Mouse (Mus musculus): ENCODE data around the gene 1500009C09Rik. TPM values are rescaled to one million over a fixed set of nuclear protein-coding genes. Genes with fewer than 3 reads are reported as not detected.

1500009C09Rik gene
- polyA plus RNA-seq, 1 experiment: 0.19 TPM

DNA sequence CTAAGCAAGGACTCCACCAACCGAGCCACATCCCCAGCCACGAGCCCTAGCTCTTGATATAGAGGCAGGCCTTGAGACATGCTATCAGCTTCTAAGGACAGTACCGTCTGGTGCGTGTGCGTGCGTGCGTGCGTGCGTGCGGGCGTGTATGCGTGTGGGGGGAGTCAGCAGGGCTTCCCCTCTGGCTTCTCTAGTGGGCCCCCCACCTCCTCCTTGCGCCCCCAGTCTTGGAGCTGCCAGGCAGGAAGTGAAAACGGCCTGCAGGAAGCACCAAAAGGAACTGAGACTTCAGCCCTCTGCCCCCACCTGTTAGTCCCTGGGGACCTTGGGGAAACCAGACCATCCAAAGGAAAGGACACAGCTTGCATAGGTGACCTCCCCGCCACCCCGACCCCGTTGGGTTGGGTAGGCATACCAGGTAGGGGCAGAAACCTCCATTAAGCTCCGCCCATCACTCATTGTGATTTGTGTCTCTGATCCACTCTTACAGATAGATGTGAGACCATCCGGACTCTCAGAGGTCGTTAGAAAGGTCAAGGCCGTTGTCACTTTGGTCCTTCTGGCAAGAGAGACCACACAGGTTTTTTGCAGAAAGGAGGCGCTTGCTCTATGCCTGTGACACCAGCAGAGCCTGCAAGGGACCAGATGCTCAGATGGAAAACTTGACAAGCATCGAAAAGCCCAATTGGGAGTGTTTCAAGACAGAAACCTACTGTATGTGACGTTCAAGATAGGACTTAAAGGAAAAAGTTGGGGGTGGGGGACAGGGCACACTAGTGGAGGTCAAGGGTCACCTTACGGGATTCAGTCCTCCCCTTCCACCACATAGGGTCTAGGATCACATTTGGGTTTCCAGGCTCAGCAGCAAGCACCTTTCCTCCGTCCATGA lies 33.2 kb upstream of the 1500009C09Rik start:
- 65% methylated on average over 26 of the region's 26 CpGs for WGBS
- Histone ChIP-seq H3K36me3 (ENCODE audit: control insufficient read depth, insufficient read depth, low read length) (no peaks in the 10 kb centered on the region), H3K27ac (ENCODE audit: insufficient read depth, low read depth, low read length) (peak overlapping the region; percentile 32), H3K27me3 (ENCODE audit: control insufficient read depth, insufficient read depth, low read length) (peaks cover 18% of the 10 kb centered on the region), H3K4me1 (ENCODE audit: control insufficient read depth, insufficient read depth, insufficient read length, low read length) (peaks cover 7% of the 10 kb centered on the region), H3K4me3 (ENCODE audit: low read depth, low read length) (no peak overlapping the region)
- TF ChIP-seq POLR2A (IDR thresholded peaks at IDR 0.05; ENCODE audit: low read depth, low read length): no peak

GRCm38 (mm10) chr15:82220003-82220675 lies 32.1 kb upstream of the 1500009C09Rik start:
- Histone ChIP-seq H3K4me3 (ENCODE audit: low read depth, low read length) (no peak overlapping the region), H3K4me1 (ENCODE audit: control insufficient read depth, insufficient read depth, insufficient read length, low read length) (peaks cover 12% of the 10 kb centered on the region)

GRCm38 (mm10) chr15:82221104-82221860 lies 30.9 kb upstream of the 1500009C09Rik start:
- Histone ChIP-seq H3K4me3 (ENCODE audit: low read depth, low read length) (no peak overlapping the region), H3K36me3 (ENCODE audit: control insufficient read depth, insufficient read depth, low read length) (no peaks in the 10 kb centered on the region), H3K27me3 (ENCODE audit: control insufficient read depth, insufficient read depth, low read length) (peaks cover 21% of the 10 kb centered on the region), H3K27ac (ENCODE audit: insufficient read depth, low read depth, low read length) (no peak overlapping the region), H3K4me1 (ENCODE audit: control insufficient read depth, insufficient read depth, insufficient read length, low read length) (peaks cover 12% of the 10 kb centered on the region)
- TF ChIP-seq CTCF (IDR thresholded peaks at IDR 0.05; ENCODE audit: extremely low read depth, insufficient read length, insufficient replicate concordance, low read depth, low read length) (no peak), POLR2A (IDR thresholded peaks at IDR 0.05; ENCODE audit: low read depth, low read length) (no peak)
- 73% methylated on average over 14 of the region's 14 CpGs for WGBS

More at GRCm38 (mm10) chr15:82220003-82220675, 32.1 kb upstream of the 1500009C09Rik start:
- H3K27ac ChIP-seq (ENCODE audit: insufficient read depth, low read depth, low read length): no peak overlapping the region
- 70% methylated on average over 12 of the region's 12 CpGs for WGBS
- no peaks in the 10 kb centered on the region for H3K36me3 ChIP-seq (ENCODE audit: control insufficient read depth, insufficient read depth, low read length)
- TF ChIP-seq POLR2A (IDR thresholded peaks at IDR 0.05; ENCODE audit: low read depth, low read length): no peak
- no peak for TF ChIP-seq CTCF (IDR thresholded peaks at IDR 0.05; ENCODE audit: extremely low read depth, insufficient read length, insufficient replicate concordance, low read depth, low read length)
- peaks cover 22% of the 10 kb centered on the region for H3K27me3 ChIP-seq (ENCODE audit: control insufficient read depth, insufficient read depth, low read length)

DNA sequence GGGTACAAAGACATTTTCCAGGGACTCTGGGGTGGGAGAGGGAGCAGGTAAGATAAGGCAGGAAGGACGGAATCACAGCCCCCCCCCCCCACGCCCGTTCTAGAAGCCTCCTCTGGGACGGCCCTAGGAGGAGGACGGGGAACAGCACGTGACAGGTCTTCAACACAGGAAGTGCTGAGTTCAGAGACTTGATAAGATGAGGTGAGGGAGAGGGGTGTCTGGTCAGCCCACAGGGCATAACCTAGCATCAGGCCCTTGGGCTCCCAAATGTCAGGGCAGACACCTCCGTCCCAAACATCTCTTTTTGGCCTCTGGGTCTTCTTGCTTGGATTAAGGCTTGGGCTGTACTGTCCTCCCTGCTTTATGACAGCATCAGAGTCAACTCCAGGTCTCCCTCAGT lies 28.9 kb upstream of the 1500009C09Rik start:
- 39% methylated on average over 7 of the region's 7 CpGs for WGBS
- TF ChIP-seq CTCF (IDR thresholded peaks at IDR 0.05; ENCODE audit: extremely low read depth, insufficient read length, insufficient replicate concordance, low read depth, low read length): no peak
- no peak for TF ChIP-seq POLR2A (IDR thresholded peaks at IDR 0.05; ENCODE audit: low read depth, low read length)
- peaks cover 12% of the 10 kb centered on the region for H3K4me1 ChIP-seq (ENCODE audit: control insufficient read depth, insufficient read depth, insufficient read length, low read length)
- peaks cover 21% of the 10 kb centered on the region for H3K27me3 ChIP-seq (ENCODE audit: control insufficient read depth, insufficient read depth, low read length)
- H3K27ac ChIP-seq (ENCODE audit: insufficient read depth, low read depth, low read length): no peak overlapping the region
- peak overlapping the region; percentile 10 for H3K4me3 ChIP-seq (ENCODE audit: low read depth, low read length)
- no peaks in the 10 kb centered on the region for H3K36me3 ChIP-seq (ENCODE audit: control insufficient read depth, insufficient read depth, low read length)

DNA sequence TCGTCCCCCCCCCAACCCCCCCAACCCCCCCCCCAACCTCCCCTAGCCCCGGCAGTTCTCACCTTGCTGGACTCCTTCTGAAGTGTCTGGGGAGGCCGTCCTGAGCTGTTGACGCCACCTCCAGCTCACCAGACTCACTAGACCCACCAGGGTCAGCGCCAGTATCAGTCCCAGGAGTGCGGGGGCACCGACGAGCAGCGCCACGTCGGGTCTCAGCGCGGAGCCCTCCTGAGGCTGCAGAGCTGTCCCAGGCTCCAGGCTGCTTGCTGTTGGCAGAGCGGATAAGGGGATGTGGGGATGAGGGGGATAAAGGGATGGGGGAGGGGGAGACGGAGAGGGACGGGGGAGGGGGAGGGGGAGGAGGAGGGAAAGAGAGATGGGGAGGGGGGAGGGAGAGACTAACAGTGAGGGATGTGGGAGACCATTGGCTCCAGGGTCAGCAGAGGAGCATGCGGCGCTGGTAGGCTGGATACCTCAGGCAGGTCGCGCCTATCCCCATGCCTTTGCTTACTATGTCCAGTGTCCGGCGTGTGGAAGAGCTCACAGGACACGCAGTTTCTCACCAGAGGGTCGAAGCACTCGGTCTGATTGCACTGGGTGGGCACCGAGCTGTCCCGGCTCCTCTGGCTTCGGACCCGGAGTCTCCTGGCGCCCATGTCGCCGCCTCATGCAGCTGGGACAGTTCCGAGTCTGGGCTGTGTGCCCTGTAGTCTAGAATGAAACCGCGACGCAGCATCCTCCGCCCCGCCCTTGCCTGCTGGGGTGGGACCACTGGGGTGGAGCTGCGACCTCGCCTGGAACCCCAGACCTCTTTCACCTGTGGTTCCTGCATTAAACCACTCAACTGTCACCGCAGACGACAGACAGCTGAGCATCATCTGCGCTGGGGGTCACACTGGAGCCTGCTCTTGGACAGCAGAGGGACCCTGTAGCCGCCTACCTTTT lies 28.3 kb upstream of the 1500009C09Rik start, which contains the start of gene Tnfrsf13c:
Gene Tnfrsf13c (minus strand): TSS at position 713 of the 945 bp plus-strand sequence.
- 4% methylated on average over 44 of the region's 44 CpGs for WGBS
- peaks cover 12% of the 10 kb centered on the region for H3K4me1 ChIP-seq (ENCODE audit: control insufficient read depth, insufficient read depth, insufficient read length, low read length)
- no peaks in the 10 kb centered on the region for H3K36me3 ChIP-seq (ENCODE audit: control insufficient read depth, insufficient read depth, low read length)
- peak within 1 kb of the TSS; percentile 64 for H3K4me3 ChIP-seq (ENCODE audit: low read depth, low read length)
- H3K27me3 ChIP-seq (ENCODE audit: control insufficient read depth, insufficient read depth, low read length): peaks cover 21% of the 10 kb centered on the region
- no peak within 1 kb of the TSS; the same call in 1 of the 2 replicates for H3K27ac ChIP-seq (ENCODE audit: insufficient read depth, low read depth, low read length)
- TF ChIP-seq POLR2A (IDR thresholded peaks at IDR 0.05; ENCODE audit: low read depth, low read length) (no peak), CTCF (IDR thresholded peaks at IDR 0.05; ENCODE audit: extremely low read depth, insufficient read length, insufficient replicate concordance, low read depth, low read length) (no peak)

GRCm38 (mm10) chr15:82224602-82225215 lies 27.5 kb upstream of the 1500009C09Rik start:
- Histone ChIP-seq H3K27me3 (ENCODE audit: control insufficient read depth, insufficient read depth, low read length) (peaks cover 21% of the 10 kb centered on the region), H3K27ac (ENCODE audit: insufficient read depth, low read depth, low read length) (no peak overlapping the region; the same call in 1 of the 2 replicates), H3K36me3 (ENCODE audit: control insufficient read depth, insufficient read depth, low read length) (no peaks in the 10 kb centered on the region), H3K4me3 (ENCODE audit: low read depth, low read length) (0 out of 2 replicates have a peak overlapping the region, but pooled peaks have one; percentile 64), H3K4me1 (ENCODE audit: control insufficient read depth, insufficient read depth, insufficient read length, low read length) (peaks cover 9% of the 10 kb centered on the region)
- WGBS: 36% methylated on average over 7 of the region's 7 CpGs
- no peak for TF ChIP-seq CTCF (IDR thresholded peaks at IDR 0.05; ENCODE audit: extremely low read depth, insufficient read length, insufficient replicate concordance, low read depth, low read length)
